Mouse (Mus musculus) limb, embryonic 10.5 days (tissue): ENCODE measurements around the gene Stk17b. TPM values are rescaled to one million over a fixed set of nuclear protein-coding genes. Genes with fewer than 3 reads are reported as not detected.

Source experiments
- DNase-seq: peaks from one replicate; pipeline ENCODE4 v3.0.0-alpha.2; 2017; ENCODE audit warnings: low spot score
- H3K27ac ChIP-seq: fragments of 300-500 bp; sonication (generic); 2 replicates; pipeline ENCODE4 v1.5.1; 2016; ENCODE audit warnings: mild to moderate bottlenecking
- H3K27me3 ChIP-seq: fragments of 300-500 bp; sonication (generic); 2 replicates; pipeline ENCODE4 v1.6.1; 2016; ENCODE audit warnings: low read depth, mild to moderate bottlenecking; ENCODE audit not compliant: poor library complexity, severe bottlenecking
- H3K36me3 ChIP-seq: fragments of 300-500 bp; sonication (generic); 2 replicates; pipeline ENCODE4 v1.6.1; 2016; ENCODE audit warnings: mild to moderate bottlenecking, moderate library complexity
- H3K4me1 ChIP-seq: fragments of 300-500 bp; sonication (generic); 2 replicates; pipeline ENCODE4 v1.6.1; 2016
- H3K4me3 ChIP-seq: fragments of 300-500 bp; sonication (generic); 2 replicates; pipeline ENCODE4 v1.5.1; 2016; ENCODE audit warnings: mild to moderate bottlenecking, moderate library complexity
- H3K9me3 ChIP-seq: fragments of 300-500 bp; sonication (generic); replicated peaks from 2 replicates; pipeline ENCODE4 v1.6.1; 2016; ENCODE audit warnings: mild to moderate bottlenecking
- WGBS: fragments of 180-500 bp; shearing (Covaris S2); methylation state at CpG from one replicate; pipeline ENCODE4 v1.1.7; 2016; 5-methylcytosine and 5-hydroxymethylcytosine counted together
- polyA plus RNA-seq: library from polyadenylated mRNA; unstranded; fragments of >200 nt; fragmentation: Nextera tagmentation; extraction: Ambion mirVana; gene quantifications from 2 replicates; pipeline ENCODE4 v1.2.1, GENCODE M21; 2016

Stk17b gene
- polyA plus RNA-seq, 1 experiment from 2014 or later: 7.8 TPM

GRCm38 (mm10) chr1:53706431-53707361 lies 78.3 kb downstream of the Stk17b start, which contains the start of gene Dnah7a:
Gene Dnah7a, minus strand, starts transcription at chr1:53706784.
- WGBS: 19% methylated on average over 42 of the region's 42 CpGs
- H3K4me1 ChIP-seq: peaks cover 9% of the 10 kb centered on the region
- H3K36me3 ChIP-seq: no peaks in the 10 kb centered on the region
- H3K27me3 ChIP-seq: no peaks in the 10 kb centered on the region
- H3K27ac ChIP-seq: peak within 1 kb of the TSS; percentile 83
- H3K4me3 ChIP-seq: peak within 1 kb of the TSS; percentile 61
- H3K9me3 ChIP-seq: no peaks in the 10 kb centered on the region
- peak; percentile 80 for DNase-seq

Other genes with a start within 250 kb of the Stk17b start
- gene Dnah7a, start 78.4 kb downstream of the Stk17b start, polyA plus RNA-seq: 2.7 and 4.2 TPM in 2 replicates